Mouse (Mus musculus): ENCODE measurements around the gene Adamts14. TPM values are rescaled to one million over a fixed set of nuclear protein-coding genes. Genes with fewer than 3 reads are reported as not detected.

The Adamts14 gene
- total RNA-seq, 4 experiments from 2014 or later: 0.31 to 0.58 (median 0.47) TPM

DNA sequence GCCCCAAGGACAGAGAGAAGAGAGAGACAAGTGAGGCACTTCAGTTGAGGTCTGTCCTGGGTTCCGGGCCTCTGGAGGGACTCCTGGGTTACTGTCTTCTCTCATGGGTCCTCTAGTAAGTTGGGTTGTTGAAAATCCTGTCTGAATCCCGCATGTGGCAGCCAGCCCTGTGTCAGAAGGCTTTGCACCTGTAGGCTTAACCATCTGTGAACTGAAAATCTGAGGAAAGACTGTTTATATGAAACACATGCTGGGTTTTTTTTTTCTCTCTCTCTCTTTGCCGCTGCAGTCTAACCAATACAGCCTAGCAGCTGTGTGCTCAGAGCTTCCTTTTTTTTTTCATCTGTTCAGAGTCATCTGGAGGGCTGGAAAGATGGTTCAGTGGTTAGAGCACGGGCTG, 38.9 kb downstream of the Adamts14 start:
- no peak for DNase-seq (ENCODE audit: low spot score in 2 of 2)

DNA sequence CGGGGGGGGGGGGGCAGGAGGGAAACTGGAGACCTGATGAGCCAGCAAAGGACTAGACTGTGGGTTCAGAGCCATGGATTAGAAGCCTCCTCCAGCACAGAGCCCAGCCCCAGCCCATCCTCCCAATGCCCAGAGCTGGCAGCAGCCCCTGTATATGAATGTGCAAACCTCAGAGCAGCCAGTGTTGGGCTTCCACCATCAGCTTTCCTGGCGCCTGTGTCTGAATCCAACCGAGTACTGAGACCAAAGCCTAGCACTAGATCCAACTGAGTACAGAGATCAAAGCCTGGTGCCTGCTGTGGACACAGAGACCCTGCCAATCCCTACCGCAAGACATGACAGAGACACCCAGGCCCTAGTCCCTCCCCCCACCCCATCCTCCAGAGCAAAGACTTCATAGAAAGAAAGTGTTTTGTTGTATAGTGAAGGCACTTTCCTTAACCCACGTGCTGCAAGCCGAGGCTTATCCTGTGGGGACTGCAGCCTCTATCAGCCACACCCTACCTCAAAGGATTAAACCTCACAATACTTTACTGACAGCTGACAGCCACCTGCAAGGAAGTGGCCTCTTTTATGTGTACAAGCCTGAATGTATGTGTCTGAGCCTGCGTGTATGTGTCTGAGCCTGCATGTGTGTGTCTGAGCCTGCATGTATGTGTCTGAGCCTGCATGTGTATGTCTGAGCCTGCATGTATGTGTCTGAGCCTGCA, 40.2 kb downstream of the Adamts14 start:
- peak in 1 of 2 experiments; percentile 46 for DNase-seq (ENCODE audit: low spot score in 2 of 2)

DNA sequence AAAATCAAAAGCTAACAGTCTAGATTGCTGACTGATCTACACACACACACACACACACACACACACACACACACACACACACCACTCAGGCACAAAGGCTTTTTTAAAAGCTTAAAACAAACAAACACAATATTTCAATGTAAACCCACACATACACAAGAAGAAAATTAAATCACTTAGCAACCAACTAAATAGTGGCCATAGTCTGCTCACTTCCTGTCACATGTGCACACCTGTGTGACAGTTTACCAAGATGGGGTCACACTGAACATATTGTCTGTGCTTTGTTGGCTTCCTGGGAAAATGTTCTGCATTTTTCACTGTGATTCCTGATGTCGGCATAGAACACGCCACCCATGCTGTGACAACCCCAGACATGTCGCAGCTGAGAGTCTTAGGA, 41.5 kb downstream of the Adamts14 start:
- no peak for DNase-seq (ENCODE audit: low spot score in 2 of 2)

DNA sequence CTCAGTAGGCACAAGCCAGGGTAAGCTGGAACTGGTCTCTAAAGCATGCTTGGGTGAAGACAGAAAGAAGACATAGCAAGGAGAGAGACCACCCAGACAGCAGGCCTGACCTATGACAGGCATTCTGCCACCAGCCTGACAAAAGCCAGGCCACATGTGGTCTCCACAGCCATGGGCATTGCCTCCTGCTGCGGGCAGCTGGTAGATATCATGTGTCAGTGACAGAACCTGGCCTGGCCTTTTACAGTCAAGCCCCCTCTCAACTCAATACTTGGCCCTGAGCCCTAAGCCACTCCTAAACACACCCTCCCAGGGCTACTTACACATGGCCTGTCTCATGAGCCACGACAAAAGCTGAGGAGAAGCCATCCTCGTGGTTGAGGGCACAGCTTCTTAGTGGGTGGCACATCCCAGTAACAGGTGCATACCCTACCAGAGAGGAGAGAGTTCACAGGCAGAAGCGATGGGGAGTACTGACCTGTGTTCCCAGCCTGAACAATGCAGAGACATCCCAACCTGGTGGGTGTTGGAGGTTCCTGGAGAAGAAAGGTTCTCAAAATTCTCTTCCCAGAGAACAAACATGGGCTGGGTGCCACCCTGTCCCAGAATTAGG, 46.3 kb downstream of the Adamts14 start:
- DNase-seq (ENCODE audit: low spot score in 2 of 2): no peak

DNA sequence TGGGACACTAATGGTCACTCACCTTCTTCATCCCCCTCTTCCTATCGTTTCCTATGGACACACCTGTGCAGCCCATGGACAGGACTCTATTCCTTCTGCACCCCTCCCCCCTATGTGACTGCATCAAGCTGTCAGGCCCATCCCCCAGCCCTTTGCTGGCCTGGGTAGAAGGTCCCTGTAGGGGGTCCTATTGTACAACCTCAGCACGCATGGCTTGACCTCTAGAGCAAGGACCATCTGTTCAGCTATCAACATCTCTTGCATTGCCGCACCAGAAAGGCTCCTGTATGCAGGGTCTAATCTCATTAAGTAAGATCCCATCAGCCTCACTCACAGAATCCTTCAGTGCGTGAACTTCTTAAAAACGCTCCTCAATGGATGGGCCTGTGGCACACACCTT, 47.5 kb downstream of the Adamts14 start:
- no peak for DNase-seq (ENCODE audit: low spot score in 2 of 2)

DNA sequence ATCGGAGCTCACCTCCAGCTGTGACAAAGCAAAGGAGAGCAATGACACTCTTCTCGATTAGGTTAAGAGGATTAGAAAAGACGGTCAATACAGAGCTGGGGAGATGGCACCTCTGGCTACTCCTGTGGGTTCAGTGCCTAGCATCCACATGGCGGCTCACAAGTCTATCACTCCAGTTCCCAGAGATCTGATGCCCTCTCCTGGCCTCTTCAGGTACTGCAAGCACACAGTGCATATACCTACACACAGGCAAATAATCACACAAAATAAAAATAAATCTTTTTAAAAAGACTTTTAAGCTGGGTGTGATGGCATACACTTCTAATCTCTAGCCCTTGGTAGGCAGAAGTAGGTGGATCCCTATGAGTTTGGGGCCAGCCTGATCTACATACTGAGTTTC, 53.9 kb downstream of the Adamts14 start:
- DNase-seq (ENCODE audit: low spot score in 2 of 2): no peak

DNA sequence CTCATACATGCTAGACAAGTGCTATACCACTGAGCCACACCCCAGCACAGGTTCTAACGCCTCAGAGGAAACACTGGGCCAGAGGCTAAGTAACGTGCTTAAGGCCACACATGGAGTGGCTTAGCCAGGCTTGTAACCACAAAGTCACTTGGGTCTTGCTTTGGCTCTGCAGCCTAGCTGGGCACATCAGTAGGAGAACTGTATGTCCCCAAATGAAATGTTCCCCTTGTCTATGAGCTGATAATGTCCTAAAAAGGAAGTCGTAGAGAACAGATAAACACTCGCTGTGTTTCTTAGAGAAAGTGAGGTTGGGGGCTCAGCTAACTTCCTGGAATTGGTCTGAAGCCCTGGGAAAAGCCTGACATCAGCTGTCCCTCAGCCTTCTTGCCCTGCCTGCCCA, 57.1 kb downstream of the Adamts14 start:
- DNase-seq (ENCODE audit: low spot score in 2 of 2): no peak

DNA sequence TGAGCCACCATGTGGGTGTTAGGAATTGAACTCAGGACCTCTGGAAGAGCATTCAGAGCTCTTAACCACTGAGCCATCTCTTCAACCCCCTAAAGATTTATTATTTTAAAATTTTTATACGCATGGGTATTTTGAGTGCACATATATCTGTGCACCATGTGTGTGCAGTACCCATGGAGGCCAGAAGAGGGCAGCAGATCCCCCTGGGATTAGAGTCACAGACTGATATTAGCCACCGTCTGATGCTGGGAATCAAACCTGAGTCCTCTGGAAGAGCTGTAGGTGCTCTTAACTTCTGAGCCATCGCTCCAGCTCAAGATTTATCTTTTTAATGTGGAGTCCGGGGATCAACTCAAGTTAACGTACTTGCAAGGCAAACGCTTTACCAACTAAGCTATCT, 57.6 kb downstream of the Adamts14 start:
- DNase-seq (ENCODE audit: low spot score in 2 of 2): no peak

DNA sequence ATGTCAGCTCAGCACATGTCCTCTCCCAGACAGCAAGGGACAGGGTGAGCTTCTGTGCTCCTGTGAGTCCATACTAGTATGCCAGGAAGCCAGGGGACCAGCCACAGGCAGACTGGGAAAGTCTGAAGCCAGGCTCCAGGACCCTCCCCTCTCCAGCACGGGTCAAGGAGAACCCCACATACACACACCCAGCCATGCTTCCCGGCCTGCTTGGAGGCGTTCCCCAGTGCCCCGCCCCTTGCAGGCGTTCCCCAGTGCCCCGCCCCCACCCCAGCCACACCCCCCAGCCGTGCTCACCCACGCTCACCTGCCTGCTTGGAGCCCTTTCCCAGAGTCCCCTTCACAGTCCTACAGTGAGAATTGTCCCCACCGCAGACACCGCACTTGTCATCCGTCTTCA, 60.4 kb downstream of the Adamts14 start:
- no peak for DNase-seq (ENCODE audit: low spot score in 2 of 2)

DNA sequence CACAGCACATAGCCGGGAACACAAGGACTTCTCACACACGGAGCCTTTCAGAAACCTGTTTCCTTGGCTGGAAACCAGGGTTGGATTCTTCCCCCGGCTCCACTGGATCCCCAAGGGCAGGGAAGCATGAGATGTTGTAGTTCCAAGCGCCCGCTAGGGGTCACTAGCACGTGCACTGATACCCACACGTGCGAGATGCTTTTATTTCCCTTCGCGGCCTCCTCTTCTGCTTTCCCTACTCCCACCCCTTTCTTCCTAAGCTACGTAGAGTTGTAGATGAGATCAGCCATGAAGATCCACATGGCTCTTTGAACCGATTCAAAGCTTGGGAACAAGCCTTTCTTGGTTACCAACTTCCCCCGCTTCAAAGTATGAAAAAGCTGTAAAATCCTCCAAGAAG, 61.5 kb downstream of the Adamts14 start:
- no peak for DNase-seq (ENCODE audit: low spot score in 2 of 2)

DNA sequence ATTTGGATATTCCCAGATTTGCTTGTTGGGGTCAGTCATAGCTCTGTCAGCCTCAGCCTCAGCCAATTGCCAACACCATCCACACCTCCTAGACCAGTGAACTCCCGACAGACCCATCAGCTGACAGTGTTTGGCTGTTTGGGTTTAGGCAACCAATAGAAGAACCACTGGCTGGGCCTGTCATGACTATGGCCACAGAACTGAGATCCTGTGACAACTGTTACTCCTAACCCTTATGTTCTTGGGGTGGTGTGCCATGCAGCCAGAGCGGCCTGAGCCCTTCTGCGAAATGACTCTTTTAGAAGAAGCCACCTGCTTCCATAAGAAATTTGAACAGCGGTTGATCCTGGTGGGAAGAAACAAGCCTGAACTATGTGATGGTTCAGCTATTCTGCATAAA, 62.1 kb downstream of the Adamts14 start:
- no peak for DNase-seq (ENCODE audit: low spot score in 2 of 2)

DNA sequence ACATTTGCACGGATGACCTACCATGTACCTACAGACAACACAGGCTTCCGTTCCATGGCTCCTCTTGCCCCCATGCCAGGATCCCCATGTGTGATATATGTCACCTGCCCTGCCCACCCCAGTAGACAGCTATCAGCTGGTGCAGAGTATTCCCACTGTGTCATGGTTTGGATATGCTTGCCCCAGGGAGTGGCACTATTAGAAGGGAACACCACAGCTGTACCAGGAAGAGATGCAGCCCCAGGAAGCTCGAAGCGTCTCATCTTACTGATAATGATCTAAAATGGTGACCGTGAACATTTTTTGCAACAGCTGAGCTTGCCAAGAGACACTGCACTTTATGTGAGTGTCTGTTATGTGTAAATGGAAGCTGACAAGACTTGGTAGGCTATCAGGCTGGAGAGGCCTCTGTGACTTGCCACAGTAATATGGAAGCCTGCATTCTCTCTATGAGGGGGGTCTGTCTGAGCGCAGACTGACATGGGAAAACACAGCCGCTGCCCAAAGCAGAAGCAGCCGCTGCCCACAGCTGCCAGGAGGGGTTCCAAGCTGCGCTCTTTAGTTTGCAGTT, 65.0 kb downstream of the Adamts14 start:
- no peak for DNase-seq (ENCODE audit: low spot score in 2 of 2)

DNA sequence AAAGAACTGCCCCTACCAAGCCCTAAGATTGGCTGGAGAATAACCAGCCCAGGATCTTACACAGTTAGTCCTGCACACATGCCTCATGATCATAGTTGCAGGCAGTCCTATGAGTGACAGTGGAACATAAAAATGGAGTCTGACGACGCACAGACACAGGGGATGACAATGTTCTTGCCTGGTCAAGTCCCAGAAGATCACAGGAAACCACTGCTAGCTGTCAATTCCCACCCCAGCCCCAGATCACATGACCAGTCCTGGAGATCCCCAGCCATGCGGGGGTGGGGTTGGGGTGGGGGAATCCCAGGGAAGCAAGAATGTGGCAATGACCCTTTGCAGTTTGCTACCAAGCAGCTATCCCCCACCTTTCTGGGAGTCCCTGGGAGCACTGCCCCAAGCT, 69.3 kb downstream of the Adamts14 start:
- no peak for DNase-seq (ENCODE audit: low spot score in 2 of 2)

DNA sequence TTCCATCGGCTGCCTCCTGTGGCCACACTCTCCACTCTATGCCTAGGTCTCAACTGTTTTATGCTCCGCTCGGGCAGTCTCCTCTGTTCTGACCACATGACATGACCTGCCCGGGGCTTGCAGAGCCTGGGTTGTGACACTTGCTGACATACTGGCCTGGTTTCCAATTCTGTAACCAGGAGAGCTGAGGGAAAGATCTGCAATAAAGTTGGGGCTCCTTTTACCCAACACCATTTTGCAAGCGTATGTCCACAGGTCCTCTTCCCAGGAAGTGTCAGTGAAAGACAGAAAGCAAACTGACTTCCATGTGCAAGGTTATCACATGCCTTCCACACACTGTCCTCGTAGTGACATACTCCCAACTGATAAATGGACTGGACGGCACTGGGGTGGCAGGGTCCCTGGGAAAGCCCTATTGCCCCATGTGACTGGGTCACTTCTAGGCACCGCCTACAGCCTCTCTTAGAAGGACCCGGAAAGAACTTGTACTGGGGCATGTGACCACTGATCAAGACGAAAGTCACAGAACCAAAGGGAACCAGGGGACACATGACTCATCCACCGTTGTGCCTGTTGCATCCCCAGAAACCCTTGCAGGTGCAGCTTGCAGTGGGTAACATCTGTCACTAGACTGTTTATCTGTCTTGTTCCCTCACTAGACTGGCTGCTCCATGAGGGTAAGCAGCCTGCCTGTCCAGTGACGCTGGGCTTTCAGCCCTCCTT, 71.5 kb downstream of the Adamts14 start:
- no peak for DNase-seq (ENCODE audit: low spot score in 2 of 2)

DNA sequence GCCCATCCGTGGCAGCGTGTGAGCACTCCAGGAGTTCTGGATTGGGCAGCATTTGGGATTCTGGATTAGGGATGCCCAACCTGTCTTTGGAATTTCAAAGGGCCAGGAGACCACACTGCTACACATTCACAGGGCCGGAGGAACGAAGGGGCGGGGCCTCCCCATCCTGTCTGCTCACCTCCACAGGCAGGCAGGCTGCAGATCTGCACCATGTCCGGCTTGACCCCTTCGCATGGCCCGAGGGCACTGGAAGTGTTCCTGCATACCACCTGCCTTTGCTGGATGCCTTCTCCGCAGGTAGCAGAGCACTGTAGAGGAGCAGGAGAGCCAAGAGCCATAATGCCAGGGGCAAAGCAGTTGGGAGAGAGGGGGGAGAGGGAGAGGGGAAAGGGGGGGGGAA, 72.2 kb downstream of the Adamts14 start:
- DNase-seq (ENCODE audit: low spot score in 2 of 2): no peak

DNA sequence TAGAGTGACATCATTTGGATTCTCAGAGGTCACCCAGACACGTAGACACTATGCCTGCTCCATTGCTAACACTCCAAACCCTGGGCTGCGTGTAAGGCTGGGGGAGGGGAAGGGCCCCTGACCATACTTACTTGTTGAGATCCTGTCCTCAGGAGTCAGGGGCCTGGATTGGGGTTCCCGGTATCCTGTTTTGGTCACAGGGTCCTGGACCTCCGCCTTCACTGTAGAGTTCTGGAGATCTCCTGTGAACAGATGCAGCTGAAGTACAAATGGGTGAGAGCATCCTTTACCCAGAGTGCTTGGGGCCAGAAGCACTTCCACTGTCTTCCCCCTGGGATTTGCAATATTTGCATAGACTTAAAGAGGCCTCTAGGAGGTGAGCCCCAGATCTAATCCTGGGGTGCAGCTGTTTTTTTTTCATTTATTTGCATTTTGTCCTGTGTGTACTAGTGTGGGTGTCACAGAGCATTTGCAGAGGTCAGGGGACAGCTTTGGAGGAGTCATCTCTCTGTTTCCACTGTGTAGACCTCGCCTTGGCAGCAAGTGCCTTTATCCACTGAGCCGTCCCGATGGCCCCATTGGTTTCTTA, 72.9 kb downstream of the Adamts14 start:
- DNase-seq (ENCODE audit: low spot score in 2 of 2): no peak

DNA sequence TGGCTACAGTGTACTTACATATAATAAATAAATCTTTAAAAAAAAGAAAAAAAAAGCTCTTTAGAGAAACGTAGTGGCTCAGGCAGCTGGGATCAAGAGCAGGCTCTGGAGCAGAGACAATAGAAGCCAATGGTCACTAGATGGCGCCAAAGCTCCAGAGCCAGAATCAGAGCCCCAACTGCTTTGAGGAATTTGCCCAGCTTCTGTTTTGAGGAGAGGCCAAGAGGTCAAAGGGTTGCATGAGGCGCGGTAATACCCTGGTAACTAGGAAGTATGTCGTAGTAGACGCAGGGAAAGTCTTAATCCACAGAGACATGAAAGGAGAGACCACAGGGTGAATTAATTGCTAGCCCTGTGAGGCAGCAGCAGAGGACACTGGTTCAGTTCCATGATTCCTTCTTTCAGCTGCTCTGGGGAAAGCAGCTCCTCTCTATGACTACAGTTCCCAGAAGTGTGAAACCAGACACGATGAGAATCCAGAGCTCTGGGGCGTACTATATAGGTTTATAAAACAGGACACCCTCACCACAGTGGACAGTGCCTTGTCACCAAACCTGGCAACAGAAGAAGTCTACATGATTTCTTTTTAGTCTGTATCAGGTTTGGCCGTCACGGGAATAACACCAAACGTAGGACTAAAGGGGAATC, 73.5 kb downstream of the Adamts14 start:
- DNase-seq (ENCODE audit: low spot score in 2 of 2): peak; percentile 54

DNA sequence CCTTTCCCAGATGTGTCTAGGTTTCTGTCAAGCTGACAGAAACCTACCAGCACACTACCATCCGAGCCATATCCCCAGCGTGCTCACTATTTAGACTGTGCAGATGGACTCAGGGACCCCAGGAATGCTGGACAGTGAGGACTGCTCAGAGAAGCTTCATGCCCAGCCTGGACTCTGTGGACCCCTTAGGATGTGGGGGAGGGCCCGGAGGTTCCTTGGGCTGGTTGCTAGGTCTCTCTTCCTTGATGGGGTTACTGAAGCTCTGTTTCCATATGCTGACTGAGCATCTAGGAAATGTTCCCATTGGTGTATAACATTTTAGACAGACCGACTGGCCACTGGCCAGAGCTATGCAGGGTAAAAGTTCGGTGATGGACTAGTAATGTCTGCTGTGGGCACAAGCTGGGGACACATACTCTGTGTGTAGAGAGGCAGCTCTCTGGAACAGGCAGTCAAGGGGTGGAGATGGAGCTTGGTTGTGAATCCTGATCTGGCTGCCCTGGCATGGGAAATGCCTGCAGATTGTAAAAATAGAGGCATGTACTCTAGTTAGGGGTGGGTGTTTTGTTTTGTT, 77.4 kb downstream of the Adamts14 start:
- DNase-seq (ENCODE audit: low spot score in 2 of 2): no peak

DNA sequence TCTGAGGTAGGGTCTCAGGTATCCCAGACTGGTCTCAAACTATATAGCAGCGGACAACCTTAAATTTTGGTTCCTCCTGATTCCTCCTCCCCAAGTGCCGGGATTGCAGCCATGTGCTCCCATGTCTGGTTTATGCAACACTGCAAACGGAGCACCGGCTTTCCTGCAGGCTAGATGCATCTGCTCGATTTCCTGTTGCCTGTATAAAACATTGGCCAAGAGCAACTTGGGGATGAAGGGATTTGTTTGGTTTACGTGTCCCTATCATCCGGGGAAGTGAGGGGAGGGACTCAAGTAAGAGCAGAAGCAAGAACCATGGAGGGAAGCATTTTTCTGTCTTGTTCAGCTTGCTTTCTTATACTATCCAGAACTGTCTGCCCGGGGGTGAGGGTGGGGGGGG, 78.0 kb downstream of the Adamts14 start:
- no peak for DNase-seq (ENCODE audit: low spot score in 2 of 2)

DNA sequence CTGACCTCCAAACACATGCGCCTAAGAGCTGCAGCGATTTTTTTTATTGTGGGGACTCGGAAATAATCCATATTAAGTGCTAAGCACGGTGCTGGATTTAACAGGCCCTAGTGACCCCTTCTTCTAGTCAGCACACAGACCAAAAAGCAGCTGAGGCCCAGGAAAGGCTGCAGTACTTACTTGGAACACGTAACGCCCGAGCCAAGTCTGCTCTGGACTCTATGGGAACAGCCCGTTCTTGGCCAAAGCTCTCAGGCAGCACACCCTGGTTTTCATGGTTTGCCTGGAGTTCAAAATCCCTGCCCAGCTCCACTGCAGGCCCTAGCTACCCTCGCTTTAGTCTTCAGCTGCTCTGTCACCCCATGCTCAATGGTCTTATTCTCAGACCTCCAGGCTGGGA, 78.6 kb downstream of the Adamts14 start:
- peak in 1 of 2 experiments; percentile 35 for DNase-seq (ENCODE audit: low spot score in 2 of 2)

DNA sequence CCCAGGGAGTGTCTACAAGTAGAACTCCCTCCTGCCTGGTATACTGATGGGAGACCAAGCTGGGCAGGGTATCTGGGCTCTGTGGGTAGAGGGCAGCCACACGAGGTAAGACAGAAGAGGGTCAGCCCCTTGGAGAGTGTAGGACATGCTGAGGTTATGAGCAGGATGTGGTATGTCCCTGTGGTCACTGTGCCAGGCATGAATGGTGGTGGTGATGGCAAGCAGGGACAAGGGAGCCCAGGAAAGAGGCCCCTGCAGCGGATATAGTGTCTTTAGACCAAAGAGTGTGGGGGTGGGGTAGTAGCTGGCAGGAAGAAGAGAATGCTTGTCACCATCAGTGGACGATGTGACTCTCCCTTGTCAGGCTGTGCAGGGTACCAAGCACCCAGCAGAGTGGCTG, 85.2 kb downstream of the Adamts14 start:
- no peak for DNase-seq (ENCODE audit: low spot score in 2 of 2)
